Mouse (Mus musculus) lung, embryonic 15.5 days (tissue): ENCODE measurements around the gene Exoc5. TPM values are rescaled to one million over a fixed set of nuclear protein-coding genes. Genes with fewer than 3 reads are reported as not detected.

Source experiments
- ATAC-seq: fragments of 200-750 bp; cut with Nextera tagmentation; 2 replicates; pipeline ENCODE4 v1.8.0; 2017; ENCODE audit warnings: moderate number of reproducible peaks, borderline replicate concordance; ENCODE audit not compliant: low FRiP score, low TSS enrichment; ENCODE audit errors: extremely low read depth
- H3K27ac ChIP-seq: fragments of 300-500 bp; sonication (generic); 2 replicates; pipeline ENCODE4 v1.5.1; 2015; ENCODE audit warnings: moderate library complexity, mild to moderate bottlenecking, inconsistent platforms
- H3K27me3 ChIP-seq: fragments of 300-500 bp; sonication (generic); 2 replicates; pipeline ENCODE4 v1.6.1; 2015; ENCODE audit warnings: inconsistent platforms
- H3K36me3 ChIP-seq: fragments of 300-500 bp; sonication (generic); 2 replicates; pipeline ENCODE4 v1.6.1; 2015; ENCODE audit warnings: inconsistent platforms
- H3K4me1 ChIP-seq: fragments of 300-500 bp; sonication (generic); 2 replicates; pipeline ENCODE4 v1.6.1; 2015; ENCODE audit warnings: inconsistent platforms
- H3K4me2 ChIP-seq: fragments of 300-500 bp; sonication (generic); 2 replicates; pipeline ENCODE4 v1.6.1; 2015; ENCODE audit warnings: inconsistent platforms, mild to moderate bottlenecking, moderate library complexity
- H3K4me3 ChIP-seq: fragments of 300-500 bp; sonication (generic); 2 replicates; pipeline ENCODE4 v1.5.1; 2015; ENCODE audit warnings: mild to moderate bottlenecking, inconsistent platforms
- H3K9ac ChIP-seq: fragments of 300-500 bp; sonication (generic); 2 replicates; pipeline ENCODE4 v1.6.1; 2015; ENCODE audit warnings: inconsistent platforms
- H3K9me3 ChIP-seq: fragments of 300-500 bp; sonication (generic); 2 replicates; pipeline ENCODE4 v1.6.1; 2016; ENCODE audit warnings: inconsistent platforms
- WGBS: fragments of 180-500 bp; shearing (Covaris S2); methylation state at CpG from one replicate; pipeline ENCODE4 v1.1.7; 2015; 5-methylcytosine and 5-hydroxymethylcytosine counted together
- polyA plus RNA-seq: library from polyadenylated mRNA; unstranded; fragments of >200 nt; fragmentation: Nextera tagmentation; extraction: Ambion mirVana; gene quantifications from 2 replicates; pipeline ENCODE4 v1.2.1, GENCODE M21; 2015

Exoc5 gene
- polyA plus RNA-seq, 1 experiment from 2014 or later: 45.6 TPM

GRCm38 (mm10) chr14:48998795-48999194, 67.7 kb downstream of the Exoc5 start:
- Histone ChIP-seq H3K4me3 (no peak overlapping the region), H3K27ac (no peak overlapping the region), H3K36me3 (no peaks in the 10 kb centered on the region), H3K4me1 (no peaks in the 10 kb centered on the region), H3K4me2 (no peak overlapping the region), H3K9me3 (no peaks in the 10 kb centered on the region), H3K9ac (no peak overlapping the region), H3K27me3 (no peaks in the 10 kb centered on the region)
- WGBS: 51% methylated on average over 4 of the region's 4 CpGs
- no peak for ATAC-seq

- Histone ChIP-seq H3K27me3 (no peaks in the 10 kb centered on the region), H3K9ac (no peak overlapping the region), H3K27ac (no peak overlapping the region), H3K4me3 (no peak overlapping the region), H3K9me3 (no peaks in the 10 kb centered on the region), H3K4me2 (no peak overlapping the region), H3K4me1 (0 out of 2 replicates have a peak, but pooled peaks cover 6% of the 10 kb centered on the region), H3K36me3 (no peaks in the 10 kb centered on the region)
- no peak for ATAC-seq
- 75% methylated on average over 3 of the region's 3 CpGs for WGBS
Observed at GRCm38 (mm10) chr14:48993861-48994260, 72.6 kb downstream of the Exoc5 start.

GRCm38 (mm10) chr14:48992070-48992580, 74.3 kb downstream of the Exoc5 start:
- Histone ChIP-seq H3K9ac (no peak overlapping the region), H3K4me3 (no peak overlapping the region), H3K4me2 (no peak overlapping the region), H3K27me3 (no peaks in the 10 kb centered on the region), H3K36me3 (no peaks in the 10 kb centered on the region), H3K9me3 (no peaks in the 10 kb centered on the region), H3K27ac (no peak overlapping the region), H3K4me1 (0 out of 2 replicates have a peak, but pooled peaks cover 6% of the 10 kb centered on the region)
- no peak for ATAC-seq
- WGBS: 31% methylated on average over 3 of the region's 3 CpGs

GRCm38 (mm10) chr14:48991144-48991522, 75.3 kb downstream of the Exoc5 start:
- Histone ChIP-seq H3K9me3 (no peaks in the 10 kb centered on the region), H3K4me1 (0 out of 2 replicates have a peak, but pooled peaks cover 6% of the 10 kb centered on the region), H3K9ac (no peak overlapping the region), H3K27me3 (no peaks in the 10 kb centered on the region), H3K27ac (no peak overlapping the region), H3K4me2 (peak overlapping the region; percentile 45), H3K36me3 (no peaks in the 10 kb centered on the region), H3K4me3 (no peak overlapping the region)
- no peak for ATAC-seq
- 7% methylated on average over 7 of the region's 7 CpGs for WGBS

GRCm38 (mm10) chr14:48990471-48991143, 75.8 kb downstream of the Exoc5 start:
- Histone ChIP-seq H3K4me2 (peak overlapping the region; percentile 45), H3K27ac (no peak overlapping the region), H3K4me3 (no peak overlapping the region), H3K9me3 (no peaks in the 10 kb centered on the region), H3K27me3 (no peaks in the 10 kb centered on the region), H3K9ac (no peak overlapping the region), H3K4me1 (0 out of 2 replicates have a peak, but pooled peaks cover 6% of the 10 kb centered on the region), H3K36me3 (no peaks in the 10 kb centered on the region)
- ATAC-seq: peak; percentile 85; the same call in 1 of the 2 replicates
- WGBS: 12% methylated on average over 17 of the region's 17 CpGs

- no peaks in the 10 kb centered on the region for H3K9me3 ChIP-seq
- ATAC-seq: no peak
- H3K9ac ChIP-seq: no peak overlapping the region
- no peaks in the 10 kb centered on the region for H3K36me3 ChIP-seq
- H3K27ac ChIP-seq: no peak overlapping the region
- H3K4me3 ChIP-seq: no peak overlapping the region
- H3K4me2 ChIP-seq: no peak overlapping the region
- 0 out of 2 replicates have a peak, but pooled peaks cover 6% of the 10 kb centered on the region for H3K4me1 ChIP-seq
- no peaks in the 10 kb centered on the region for H3K27me3 ChIP-seq
- 75% methylated on average over 8 of the region's 8 CpGs for WGBS
Observed at GRCm38 (mm10) chr14:48989831-48990230, 76.6 kb downstream of the Exoc5 start.

GRCm38 (mm10) chr14:48986231-48986630, 80.2 kb downstream of the Exoc5 start:
- Histone ChIP-seq H3K4me1 (0 out of 2 replicates have a peak, but pooled peaks cover 6% of the 10 kb centered on the region), H3K27me3 (no peaks in the 10 kb centered on the region), H3K36me3 (no peaks in the 10 kb centered on the region), H3K4me3 (no peak overlapping the region), H3K9me3 (no peaks in the 10 kb centered on the region), H3K9ac (no peak overlapping the region), H3K27ac (no peak overlapping the region), H3K4me2 (no peak overlapping the region)
- 46% methylated on average over 8 of the region's 8 CpGs for WGBS
- no peak for ATAC-seq

GRCm38 (mm10) chr14:48985673-48986072, 80.8 kb downstream of the Exoc5 start:
- H3K4me2 ChIP-seq: no peak overlapping the region
- no peaks in the 10 kb centered on the region for H3K27me3 ChIP-seq
- H3K36me3 ChIP-seq: no peaks in the 10 kb centered on the region
- 45% methylated on average over 10 of the region's 10 CpGs for WGBS
- H3K27ac ChIP-seq: no peak overlapping the region
- no peak overlapping the region for H3K4me3 ChIP-seq
- ATAC-seq: no peak
- H3K9ac ChIP-seq: no peak overlapping the region
- H3K9me3 ChIP-seq: no peaks in the 10 kb centered on the region
- H3K4me1 ChIP-seq: 0 out of 2 replicates have a peak, but pooled peaks cover 2% of the 10 kb centered on the region

- no peak overlapping the region for H3K9ac ChIP-seq
- no peaks in the 10 kb centered on the region for H3K27me3 ChIP-seq
- H3K9me3 ChIP-seq: no peaks in the 10 kb centered on the region
- 53% methylated on average over 3 of the region's 3 CpGs for WGBS
- ATAC-seq: no peak
- H3K36me3 ChIP-seq: no peaks in the 10 kb centered on the region
- H3K4me2 ChIP-seq: no peak overlapping the region
- H3K4me1 ChIP-seq: no peaks in the 10 kb centered on the region
- H3K4me3 ChIP-seq: no peak overlapping the region
- H3K27ac ChIP-seq: no peak overlapping the region
Observed at GRCm38 (mm10) chr14:48978971-48979388, 87.5 kb downstream of the Exoc5 start.

- Histone ChIP-seq H3K9me3 (no peaks in the 10 kb centered on the region), H3K27ac (no peak overlapping the region), H3K9ac (no peak overlapping the region), H3K4me1 (no peaks in the 10 kb centered on the region), H3K4me3 (no peak overlapping the region), H3K36me3 (no peaks in the 10 kb centered on the region), H3K27me3 (no peaks in the 10 kb centered on the region), H3K4me2 (no peak overlapping the region)
- ATAC-seq: no peak
- WGBS: 79% methylated on average over 2 of the region's 2 CpGs
Observed at GRCm38 (mm10) chr14:48971546-48971945, 94.9 kb downstream of the Exoc5 start.

- ATAC-seq: no peak
- Histone ChIP-seq H3K27ac (no peak overlapping the region), H3K9ac (no peak overlapping the region), H3K4me2 (no peak overlapping the region), H3K36me3 (no peaks in the 10 kb centered on the region), H3K27me3 (no peaks in the 10 kb centered on the region), H3K4me3 (no peak overlapping the region), H3K4me1 (no peaks in the 10 kb centered on the region), H3K9me3 (no peaks in the 10 kb centered on the region)
- 84% methylated on average over 9 of the region's 9 CpGs for WGBS
Observed at GRCm38 (mm10) chr14:48968670-48969069, 97.8 kb downstream of the Exoc5 start.
